Mouse (Mus musculus): ENCODE measurements around the gene Adck1. TPM values are rescaled to one million over a fixed set of nuclear protein-coding genes. Genes with fewer than 3 reads are reported as not detected.
"Not testable (repeated sequence)": the region's sequence is repeated elsewhere in the genome, so short reads cannot be mapped to it uniquely, and the experiment has no call there.

Gene Adck1
- total RNA-seq, 1 experiment from 2014 or later, result 21.8 TPM

DNA sequence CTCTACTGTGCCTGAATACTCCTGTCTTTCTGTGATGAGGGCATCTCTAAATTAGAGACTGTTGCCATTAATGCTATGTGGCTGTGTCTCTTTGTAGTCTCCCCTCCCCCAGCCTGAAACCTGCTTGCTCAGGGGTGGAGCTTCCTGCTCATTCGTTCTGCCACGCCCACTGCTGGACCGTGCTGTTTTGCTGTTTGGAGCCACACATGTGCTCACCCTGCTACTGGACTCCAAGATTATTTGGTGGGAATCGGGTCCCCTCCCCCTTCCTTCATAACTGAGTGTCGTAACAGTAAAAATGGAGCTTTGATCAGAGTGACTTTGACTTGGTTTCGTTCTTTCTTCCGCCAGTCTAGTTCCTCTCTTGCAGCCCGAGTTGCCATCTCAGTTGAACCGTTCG lies 111.5 kb downstream of the Adck1 start:
- DNase-seq, result not testable (repeated sequence)

- no peak for DNase-seq
Measured at GRCm38 (mm10) chr12:88472832-88473231, 112.5 kb downstream of the Adck1 start.

DNA sequence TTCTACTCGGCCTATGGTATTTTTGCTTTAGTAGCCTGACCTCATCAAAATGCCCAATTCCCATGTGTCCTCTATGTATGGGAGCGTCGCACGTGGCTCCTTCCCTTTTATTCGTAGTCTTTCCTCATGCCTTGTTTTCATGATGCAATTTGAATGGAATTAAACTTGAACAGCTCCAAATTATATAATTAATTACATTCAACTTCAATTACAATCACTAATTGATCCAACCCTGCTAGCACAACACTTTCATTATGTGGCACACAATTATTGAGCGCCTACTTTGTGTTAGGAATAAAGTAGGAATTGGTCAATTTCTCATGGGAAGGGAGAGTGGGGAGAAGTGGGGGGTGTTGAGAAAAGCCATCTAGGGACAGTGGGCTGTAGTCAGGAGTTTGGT lies 113.4 kb downstream of the Adck1 start:
- no peak for DNase-seq

DNA sequence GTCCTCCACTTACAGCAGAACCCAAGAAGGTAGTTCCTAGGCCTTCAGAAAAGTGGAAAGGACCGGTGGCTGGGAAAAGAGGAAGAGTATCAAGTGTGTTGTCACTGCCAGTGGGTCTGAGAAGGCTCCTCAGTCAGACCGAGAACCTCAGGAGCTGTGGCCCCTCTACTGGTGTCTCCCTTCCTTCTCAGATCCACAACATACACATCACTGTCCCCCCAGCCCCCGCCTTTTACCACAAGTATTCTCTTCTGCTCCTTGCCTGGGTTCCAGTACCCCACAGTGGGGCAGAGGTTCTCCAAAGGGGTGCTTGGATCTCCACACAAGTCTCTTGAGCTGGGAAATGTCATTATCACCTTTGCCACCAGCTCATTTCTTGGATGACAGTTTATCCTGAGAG lies 115.5 kb downstream of the Adck1 start:
- no peak for DNase-seq

DNA sequence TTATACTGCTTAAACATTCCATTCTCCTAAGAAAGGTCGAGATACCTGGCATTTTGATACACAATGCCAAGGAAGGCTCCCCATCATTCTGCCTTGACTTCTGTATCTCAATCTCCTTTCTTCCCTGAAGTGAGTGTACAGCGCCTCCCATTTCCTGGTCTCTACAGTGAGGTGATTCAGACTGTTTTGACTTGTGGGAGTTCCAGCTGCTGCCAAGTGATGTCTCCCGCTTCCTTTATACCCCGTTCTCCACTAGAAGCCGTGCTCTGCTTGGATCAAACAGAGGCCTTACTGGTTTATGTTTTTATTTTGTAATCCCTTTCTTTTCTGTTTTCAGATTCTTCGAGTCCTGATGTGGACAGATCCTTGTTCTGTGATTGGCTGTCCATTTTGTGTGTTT lies 116.3 kb downstream of the Adck1 start:
- no peak for DNase-seq

GRCm38 (mm10) chr12:88481657-88482056 lies 121.3 kb downstream of the Adck1 start:
- no peak for DNase-seq

DNA sequence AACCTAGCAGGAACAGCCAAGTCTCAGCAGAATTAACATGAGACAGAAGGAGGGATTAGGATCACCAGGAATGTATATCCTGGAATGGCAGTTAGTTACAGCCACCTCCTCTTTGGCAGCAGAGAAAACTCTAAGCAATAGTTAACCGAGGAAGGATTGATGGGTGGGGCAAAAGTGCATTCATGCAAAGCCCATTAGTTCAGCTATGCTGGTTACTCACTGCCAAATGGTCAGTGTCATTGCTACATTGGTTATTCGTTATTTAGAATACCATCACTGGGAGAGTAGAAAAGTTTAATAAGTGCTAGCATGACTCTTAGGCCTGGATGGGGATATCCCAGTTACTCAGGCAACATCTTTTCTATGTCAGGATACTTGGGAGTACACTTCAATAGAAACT lies 130.5 kb downstream of the Adck1 start:
- no peak for DNase-seq

Other genes starting within 250 kb of the Adck1 start
- not detected in 2 replicates for gene Gm10436, start 178.4 kb upstream of the Adck1 start, total RNA-seq (2021)
- gene Gm8332, start 110.5 kb upstream of the Adck1 start, total RNA-seq (2021), result not detected in 2 replicates
- gene Gm5662, start 86.1 kb upstream of the Adck1 start, total RNA-seq (2021), result not detected in 2 replicates
- not detected in 2 replicates for gene Gm5039, start 36.5 kb upstream of the Adck1 start, total RNA-seq (2021)

Data from adrenal gland, postnatal 14 days (tissue).